Mouse (Mus musculus) hindbrain, postnatal 0 days (tissue): Measurements from ENCODE around the gene Myh14. TPM values are rescaled to one million over a fixed set of nuclear protein-coding genes. Genes with fewer than 3 reads are reported as not detected.

ENCODE experiments used
- ATAC-seq: fragments of 200-750 bp; cut with Nextera tagmentation; 2 replicates; pipeline ENCODE4 v1.8.0; 2017; ENCODE audit warnings: mild to moderate bottlenecking, moderate TSS enrichment, moderate library complexity
- DNase-seq: peaks from one replicate; pipeline ENCODE4 v3.0.0-alpha.2; 2015; ENCODE audit warnings: low spot score
- H3K27ac ChIP-seq: fragments of 300-500 bp; sonication (generic); 2 replicates; pipeline ENCODE4 v1.5.1; 2014; ENCODE audit warnings: mild to moderate bottlenecking
- H3K27me3 ChIP-seq: fragments of 300-500 bp; sonication (generic); 2 replicates; pipeline ENCODE4 v1.6.1; 2014; ENCODE audit warnings: low read length, mixed read lengths; ENCODE audit not compliant: insufficient read depth
- H3K36me3 ChIP-seq: fragments of 300-500 bp; sonication (generic); 2 replicates; pipeline ENCODE4 v1.6.1; 2014; ENCODE audit warnings: low read length, mixed read lengths; ENCODE audit not compliant: insufficient read depth
- H3K4me1 ChIP-seq: fragments of 300-500 bp; sonication (generic); 2 replicates; pipeline ENCODE4 v1.6.1; 2014; ENCODE audit warnings: antibody characterized with exemption, low read length, mixed read lengths; ENCODE audit not compliant: insufficient read depth
- H3K4me2 ChIP-seq: fragments of 300-500 bp; sonication (generic); 2 replicates; pipeline ENCODE4 v1.6.1; 2014; ENCODE audit warnings: low read depth, mild to moderate bottlenecking, low read length, moderate library complexity, mixed read lengths
- H3K4me3 ChIP-seq: fragments of 300-500 bp; sonication (generic); 2 replicates; pipeline ENCODE4 v1.5.1; 2014; ENCODE audit warnings: low read length
- H3K9ac ChIP-seq: fragments of 300-500 bp; sonication (generic); replicated peaks from 2 replicates; pipeline ENCODE4 v1.6.1; 2014; ENCODE audit warnings: mild to moderate bottlenecking, low read length, moderate library complexity, mixed read lengths
- H3K9me3 ChIP-seq: fragments of 300-500 bp; sonication (generic); 2 replicates; pipeline ENCODE4 v1.6.1; 2016; ENCODE audit warnings: low read length, mixed read lengths
- CTCF ChIP-seq: IDR thresholded peaks from 2 replicates; pipeline ENCODE4 v1.5.1; 2016; ENCODE audit warnings: antibody characterized with exemption, control low read depth, low read depth
- WGBS: fragments of 180-500 bp; shearing (Covaris S2); extraction: QIAGEN DNeasy Blood & Tissue Kit; methylation state at CpG from one replicate; pipeline ENCODE4 v1.1.7; 2014; 5-methylcytosine and 5-hydroxymethylcytosine counted together
- polyA plus RNA-seq: library from polyadenylated mRNA; unstranded; fragments of >200 nt; fragmentation: Nextera tagmentation; extraction: Ambion mirVana; gene quantifications from 2 replicates; pipeline ENCODE4 v1.2.1, GENCODE M21; 2015
- total RNA-seq: library from RNA; depleted of rRNA; stranded (reverse); fragments of >200 nt; gene quantifications from 2 replicates; pipeline ENCODE4 v1.2.3, GENCODE M21; 2014

Gene Myh14
- total and polyA plus RNA-seq, 2 experiments from 2014 or later, result 9.3 to 9.7 TPM

- H3K9ac ChIP-seq, result no peak overlapping the region
- no peaks in the 10 kb centered on the region for H3K27me3 ChIP-seq
- WGBS, result 80% methylated on average over 7 of the region's 7 CpGs
- H3K4me1 ChIP-seq, result no peaks in the 10 kb centered on the region
- no peak overlapping the region for H3K4me3 ChIP-seq
- no peaks in the 10 kb centered on the region for H3K36me3 ChIP-seq
- no peak for ATAC-seq
- H3K27ac ChIP-seq, result no peak overlapping the region
- DNase-seq, result peak; percentile 12
- H3K9me3 ChIP-seq, result no peaks in the 10 kb centered on the region
- no peak overlapping the region for H3K4me2 ChIP-seq
- TF ChIP-seq CTCF, result no peak
Measured at GRCm38 (mm10) chr7:44689331-44689730, 18.7 kb upstream of the Myh14 start.

- TF ChIP-seq CTCF, result peak; percentile 47
- Histone ChIP-seq H3K9me3 (no peaks in the 10 kb centered on the region), H3K4me2 (no peak overlapping the region), H3K36me3 (no peaks in the 10 kb centered on the region), H3K9ac (no peak overlapping the region), H3K27ac (no peak overlapping the region), H3K4me1 (no peaks in the 10 kb centered on the region), H3K27me3 (no peaks in the 10 kb centered on the region), H3K4me3 (no peak overlapping the region)
- no peak for ATAC-seq
- 68% methylated on average over 3 of the region's 3 CpGs for WGBS
- no peak for DNase-seq
Measured at GRCm38 (mm10) chr7:44688890-44689289, 18.2 kb upstream of the Myh14 start.

- Histone ChIP-seq H3K9ac (no peak overlapping the region), H3K27me3 (no peaks in the 10 kb centered on the region), H3K36me3 (no peaks in the 10 kb centered on the region), H3K4me1 (no peaks in the 10 kb centered on the region), H3K4me2 (no peak overlapping the region), H3K9me3 (no peaks in the 10 kb centered on the region), H3K27ac (no peak overlapping the region), H3K4me3 (no peak overlapping the region)
- TF ChIP-seq CTCF, result no peak
- 55% methylated on average over 17 of the region's 17 CpGs for WGBS
- DNase-seq (peak; percentile 65), ATAC-seq (0 out of 2 replicates have a peak, but pooled peaks have one; percentile 27)
Measured at GRCm38 (mm10) chr7:44685531-44686402, 15.1 kb upstream of the Myh14 start.

GRCm38 (mm10) chr7:44683656-44684055 lies 13.0 kb upstream of the Myh14 start:
- DNase-seq, result no peak
- 80% methylated on average over 8 of the region's 8 CpGs for WGBS
- H3K4me2 ChIP-seq, result no peak overlapping the region
- no peak overlapping the region for H3K4me3 ChIP-seq
- H3K9ac ChIP-seq, result no peak overlapping the region
- no peaks in the 10 kb centered on the region for H3K4me1 ChIP-seq
- no peak overlapping the region for H3K27ac ChIP-seq
- H3K36me3 ChIP-seq, result no peaks in the 10 kb centered on the region
- no peaks in the 10 kb centered on the region for H3K9me3 ChIP-seq
- no peak for ATAC-seq
- no peak for TF ChIP-seq CTCF
- no peaks in the 10 kb centered on the region for H3K27me3 ChIP-seq

GRCm38 (mm10) chr7:44676611-44677010 lies 6.0 kb upstream of the Myh14 start:
- Histone ChIP-seq H3K4me3 (no peak overlapping the region), H3K27ac (peak overlapping the region; percentile 18; the same call in 1 of the 2 replicates), H3K4me1 (0 out of 2 replicates have a peak, but pooled peaks cover 3% of the 10 kb centered on the region), H3K9me3 (no peaks in the 10 kb centered on the region), H3K36me3 (no peaks in the 10 kb centered on the region), H3K27me3 (no peaks in the 10 kb centered on the region), H3K4me2 (no peak overlapping the region), H3K9ac (no peak overlapping the region)
- DNase-seq (peak; percentile 68), ATAC-seq (peak; percentile 78)
- no peak for TF ChIP-seq CTCF
- WGBS, result 47% methylated on average over 2 of the region's 2 CpGs

GRCm38 (mm10) chr7:44676126-44676525 lies 5.5 kb upstream of the Myh14 start:
- Histone ChIP-seq H3K9me3 (no peaks in the 10 kb centered on the region), H3K4me1 (peaks cover 8% of the 10 kb centered on the region; the same call in 1 of the 2 replicates), H3K27me3 (no peaks in the 10 kb centered on the region), H3K4me3 (no peak overlapping the region), H3K4me2 (no peak overlapping the region), H3K36me3 (no peaks in the 10 kb centered on the region), H3K27ac (peak overlapping the region; percentile 18; the same call in 1 of the 2 replicates), H3K9ac (no peak overlapping the region)
- TF ChIP-seq CTCF, result no peak
- WGBS, result 45% methylated on average over 4 of the region's 4 CpGs
- 0 out of 2 replicates have a peak, but pooled peaks have one; percentile 25 for ATAC-seq
- DNase-seq, result peak; percentile 18

GRCm38 (mm10) chr7:44675171-44675570 lies 4.5 kb upstream of the Myh14 start:
- Histone ChIP-seq H3K4me1 (peaks cover 9% of the 10 kb centered on the region; the same call in 1 of the 2 replicates), H3K36me3 (no peaks in the 10 kb centered on the region), H3K9me3 (no peaks in the 10 kb centered on the region), H3K27ac (no peak overlapping the region), H3K9ac (no peak overlapping the region), H3K4me3 (no peak overlapping the region), H3K27me3 (no peaks in the 10 kb centered on the region), H3K4me2 (no peak overlapping the region)
- ATAC-seq (no peak), DNase-seq (no peak)
- no peak for TF ChIP-seq CTCF
- WGBS, result 44% methylated on average over 6 of the region's 6 CpGs
